Mouse (Mus musculus) myocyte (in vitro differentiated cells): Measurements from ENCODE around the gene Ptbp1.

Source experiments
- E2F4 ChIP-seq: IDR thresholded peaks from one replicate; pipeline ENCODE4 v1.6.1; 2011; ENCODE audit warnings: mild to moderate bottlenecking, control low read depth, moderate library complexity; ENCODE audit not compliant: insufficient read depth
- MAX ChIP-seq: IDR thresholded peaks from one replicate; pipeline ENCODE4 v1.6.1; 2011; ENCODE audit warnings: low read depth, mild to moderate bottlenecking, control low read depth
- MYOG ChIP-seq, 3 experiments: IDR thresholded peaks; one replicate each; pipeline ENCODE4 v1.6.1; 2011; ENCODE audit warnings: control low read depth in 2 of 3, low read depth in 2 of 3, mild to moderate bottlenecking in 2 of 3; ENCODE audit not compliant: insufficient read length in 2 of 3, control insufficient read depth in 1 of 3, insufficient read depth in 1 of 3
- POLR2A ChIP-seq: IDR thresholded peaks from one replicate; pipeline ENCODE4 v1.6.1; 2011; ENCODE audit warnings: low read depth, mild to moderate bottlenecking, control low read depth, moderate library complexity; ENCODE audit not compliant: insufficient read length
- POLR2AphosphoS2 ChIP-seq: IDR thresholded peaks from one replicate; pipeline ENCODE4 v1.6.1; 2011; ENCODE audit warnings: low read depth, control low read depth; ENCODE audit not compliant: insufficient read length
- REST ChIP-seq: IDR thresholded peaks from one replicate; pipeline ENCODE4 v1.6.1; 2011; ENCODE audit warnings: mild to moderate bottlenecking, control low read depth, moderate library complexity; ENCODE audit not compliant: insufficient read depth, insufficient read length
- TCF12 ChIP-seq: IDR thresholded peaks from one replicate; pipeline ENCODE4 v1.6.1; 2011; ENCODE audit warnings: mild to moderate bottlenecking, control low read depth; ENCODE audit not compliant: poor library complexity, insufficient read depth, severe bottlenecking
- USF1 ChIP-seq: IDR thresholded peaks from one replicate; pipeline ENCODE4 v1.6.1; 2011; ENCODE audit warnings: low read depth, mild to moderate bottlenecking, control low read depth, moderate library complexity

DNA sequence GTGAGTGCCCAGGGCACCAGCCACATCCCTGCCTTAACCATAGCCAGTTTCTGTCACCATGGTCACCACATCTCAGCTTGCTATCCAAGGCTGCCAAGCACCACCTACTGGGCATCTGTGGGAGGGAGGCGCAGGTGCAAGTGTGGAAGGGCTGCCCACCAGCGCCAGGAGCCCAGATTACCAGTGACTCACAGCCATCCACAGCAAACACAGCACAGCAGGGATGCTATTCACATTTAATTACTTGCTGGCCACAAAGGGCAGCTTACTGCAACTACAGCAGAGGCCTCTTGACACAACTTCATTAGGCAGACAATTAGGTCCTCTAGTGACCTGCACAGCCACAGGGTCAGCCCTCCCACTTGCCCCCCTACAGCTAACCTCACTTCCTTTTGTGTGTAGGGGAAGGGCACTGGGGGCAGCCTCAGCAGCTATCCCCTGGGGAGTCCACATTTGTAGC is 46.8 kb downstream of the Ptbp1 start:
- TF ChIP-seq MYOG (IDR thresholded peaks at IDR 0.05; ENCODE audit: control insufficient read depth in 1 of 3, insufficient read depth in 1 of 3, insufficient read length in 2 of 3, low read depth in 2 of 3) (peak in 2 of 3 experiments; percentile 42 to 49), USF1 (no peak), POLR2A (no peak), E2F4 (no peak), TCF12 (no peak), POLR2AphosphoS2 (no peak), REST (no peak), MAX (no peak)
